Comparison of ENCODE assay signal across 16 mouse cellular contexts in genomic region chr13:98874727-98875126, GRCm38 (mm10).
"Had no signal": no experiment of that assay in that cellular context is flagged by ENCODE, and none has a peak within 500 bp of the region (broad histone marks: within the 10 kb centered on the region; RNA-seq: fewer than 3 reads in every experiment).

No protein-coding gene starts in this region.

- H3K9me3 ChIP-seq: neural tube, embryonic 13.5 days; neural tube, embryonic 15.5 days; stomach, embryonic 15.5 days had no signal

- H3K9ac ChIP-seq: neural tube, embryonic 13.5 days; neural tube, embryonic 15.5 days; stomach, embryonic 15.5 days had no signal

- H3K27me3 ChIP-seq: neural tube, embryonic 13.5 days; neural tube, embryonic 15.5 days; stomach, embryonic 15.5 days had no signal

- H3K4me1 ChIP-seq: neural tube, embryonic 13.5 days; neural tube, embryonic 15.5 days; stomach, embryonic 15.5 days had no signal

- H3K4me3 ChIP-seq: neural tube, embryonic 13.5 days; neural tube, embryonic 15.5 days; stomach, embryonic 15.5 days had no signal

- H3K4me2 ChIP-seq: neural tube, embryonic 13.5 days; neural tube, embryonic 15.5 days; stomach, embryonic 15.5 days had no signal

- DNase-seq: retina, postnatal 1 day; right cerebral cortex, adult 18-20 months; right cerebral cortex, postnatal 14 days; right cerebral cortex, postnatal 25 days; right cerebral cortex, postnatal 4 days; spleen, adult 18-20 months; thymus, adult 18-20 months; thymus, adult 2 months; thymus, postnatal 14 days; thymus, postnatal 25 days; thymus, postnatal 36 days; thymus, postnatal 4 days had no signal

- H3K27ac ChIP-seq: neural tube, embryonic 13.5 days; neural tube, embryonic 15.5 days; stomach, embryonic 15.5 days; stomach, postnatal 0 days had no signal
